Mouse (Mus musculus) cerebellum, postnatal 36 days (tissue): ENCODE data around the gene Gm20388.
A peak's percentile ranks its signal among the peaks of the same experiment; 100 is the strongest.

ENCODE experiments used
- DNase-seq, 2 experiments: peaks; one replicate each; pipeline ENCODE4 v3.0.0; 2021 to 2022; ENCODE audit warnings: mixed read lengths in 2 of 2

Gm20388 gene

GRCm38 (mm10) chr8:121398724-121399123 is 1488.1 kb downstream of the Gm20388 start:
- DNase-seq = no peak

- DNase-seq = no peak
Observed at GRCm38 (mm10) chr8:121399173-121399572, 1488.5 kb downstream of the Gm20388 start.

GRCm38 (mm10) chr8:121400581-121400980 is 1489.9 kb downstream of the Gm20388 start:
- no peak for DNase-seq

GRCm38 (mm10) chr8:121403821-121404220 is 1493.2 kb downstream of the Gm20388 start:
- DNase-seq = no peak

GRCm38 (mm10) chr8:121418081-121418480 is 1507.4 kb downstream of the Gm20388 start:
- DNase-seq = no peak

- DNase-seq = no peak
Observed at GRCm38 (mm10) chr8:121419551-121419950, 1508.9 kb downstream of the Gm20388 start.

GRCm38 (mm10) chr8:121421009-121421408 is 1510.4 kb downstream of the Gm20388 start:
- no peak for DNase-seq

GRCm38 (mm10) chr8:121424080-121424479 is 1513.4 kb downstream of the Gm20388 start:
- DNase-seq = no peak

GRCm38 (mm10) chr8:121424600-121424999 is 1514.0 kb downstream of the Gm20388 start:
- DNase-seq = no peak

- DNase-seq = no peak
Observed at GRCm38 (mm10) chr8:121431499-121431898, 1520.9 kb downstream of the Gm20388 start.

GRCm38 (mm10) chr8:121433466-121433865 is 1522.8 kb downstream of the Gm20388 start:
- DNase-seq = no peak

GRCm38 (mm10) chr8:121436656-121437055 is 1526.0 kb downstream of the Gm20388 start:
- DNase-seq = no peak

GRCm38 (mm10) chr8:121437506-121437905 is 1526.9 kb downstream of the Gm20388 start:
- peak in 1 of 2 experiments; percentile 21 for DNase-seq

- peak; percentile 52 to 53 for DNase-seq
Observed at GRCm38 (mm10) chr8:121438111-121438510, 1527.5 kb downstream of the Gm20388 start.

- peak; percentile 62 to 68 for DNase-seq
Observed at GRCm38 (mm10) chr8:121439351-121439750, 1528.7 kb downstream of the Gm20388 start.

GRCm38 (mm10) chr8:121443361-121443760 is 1532.7 kb downstream of the Gm20388 start:
- DNase-seq = no peak

GRCm38 (mm10) chr8:121444521-121444920 is 1533.9 kb downstream of the Gm20388 start:
- peak; percentile 30 to 34 for DNase-seq

GRCm38 (mm10) chr8:121445027-121445471 is 1534.4 kb downstream of the Gm20388 start:
- DNase-seq = no peak

- no peak for DNase-seq
Observed at GRCm38 (mm10) chr8:121446133-121446532, 1535.5 kb downstream of the Gm20388 start.

GRCm38 (mm10) chr8:121446862-121447261 is 1536.2 kb downstream of the Gm20388 start:
- no peak for DNase-seq

- no peak for DNase-seq
Observed at GRCm38 (mm10) chr8:121450211-121450610, 1539.6 kb downstream of the Gm20388 start.

- DNase-seq = no peak
Observed at GRCm38 (mm10) chr8:121451404-121452076, 1540.9 kb downstream of the Gm20388 start.

- DNase-seq = no peak
Observed at GRCm38 (mm10) chr8:121454737-121455136, 1544.1 kb downstream of the Gm20388 start.

GRCm38 (mm10) chr8:121461192-121461591 is 1550.6 kb downstream of the Gm20388 start:
- no peak for DNase-seq

- DNase-seq = no peak
Observed at GRCm38 (mm10) chr8:121462092-121462491, 1551.5 kb downstream of the Gm20388 start.
